Mouse (Mus musculus): Measurements from ENCODE around the gene Adgrg6. TPM values are rescaled to one million over a fixed set of nuclear protein-coding genes. Genes with fewer than 3 reads are reported as not detected.

Adgrg6 gene
- polyA plus RNA-seq, 1 experiment from 2014 or later = 6.7 TPM

DNA sequence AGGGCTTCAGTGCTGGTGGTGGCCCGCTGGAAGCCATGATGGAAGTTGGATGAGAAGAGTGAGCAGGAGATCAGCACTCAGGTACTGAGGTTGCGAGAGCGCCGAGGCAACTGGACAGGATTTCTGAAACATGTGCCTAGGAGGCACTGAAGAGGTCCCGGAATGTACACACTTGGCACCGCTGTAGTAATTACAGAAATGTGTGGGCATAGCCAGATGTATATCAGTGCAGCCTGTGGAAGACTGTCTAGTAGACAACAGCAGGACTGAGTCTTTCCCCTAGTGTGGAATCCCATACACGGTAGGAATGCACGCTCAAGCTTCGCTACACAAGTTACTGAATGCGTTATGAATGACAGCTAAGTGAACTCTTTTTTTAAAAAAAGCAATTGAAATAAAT, 86.1 kb downstream of the Adgrg6 start:
- WGBS = 95% methylated on average over 10 of the region's 10 CpGs

DNA sequence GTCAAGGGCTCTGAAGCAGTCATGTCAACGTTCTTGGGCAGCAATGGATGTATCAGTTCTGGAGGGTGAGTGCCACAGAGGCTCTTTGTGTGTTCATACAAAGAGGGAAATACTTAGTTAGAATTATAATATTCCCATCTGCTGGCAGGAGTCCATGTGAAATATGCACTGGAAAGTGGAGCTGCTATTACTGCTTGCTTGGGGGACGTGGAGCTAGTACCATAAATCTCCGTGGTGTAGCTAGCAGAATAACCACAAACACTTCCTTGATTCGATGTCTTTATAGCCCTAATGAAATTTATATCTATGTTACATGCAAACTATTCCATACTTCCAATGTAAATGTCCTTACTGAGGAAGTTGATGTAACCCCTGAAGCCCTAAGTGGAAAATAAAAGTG, 91.0 kb downstream of the Adgrg6 start:
- Histone ChIP-seq H3K27me3 (no peaks in the 10 kb centered on the region), H3K9me3 (no peaks in the 10 kb centered on the region), H3K9ac (no peak overlapping the region), H3K4me3 (no peak overlapping the region), H3K4me1 (no peaks in the 10 kb centered on the region), H3K36me3 (no peaks in the 10 kb centered on the region), H3K4me2 (replicated peaks) (no peak overlapping the region), H3K27ac (no peak overlapping the region)
- ATAC-seq (ENCODE audit: low FRiP score, low read depth) = peak; percentile 59; the same call in 1 of the 2 replicates
- WGBS = 33% methylated on average over 4 of the region's 4 CpGs

More for the DNA sequence above, 86.1 kb downstream of the Adgrg6 start:
- H3K27me3 ChIP-seq = no peaks in the 10 kb centered on the region
- no peak overlapping the region for H3K4me2 ChIP-seq (replicated peaks)
- H3K9ac ChIP-seq = no peak overlapping the region
- peaks cover 11% of the 10 kb centered on the region for H3K4me1 ChIP-seq
- no peak overlapping the region for H3K4me3 ChIP-seq
- no peaks in the 10 kb centered on the region for H3K36me3 ChIP-seq
- no peaks in the 10 kb centered on the region for H3K9me3 ChIP-seq
- no peak overlapping the region for H3K27ac ChIP-seq
- ATAC-seq (ENCODE audit: low FRiP score, low read depth) = no peak

DNA sequence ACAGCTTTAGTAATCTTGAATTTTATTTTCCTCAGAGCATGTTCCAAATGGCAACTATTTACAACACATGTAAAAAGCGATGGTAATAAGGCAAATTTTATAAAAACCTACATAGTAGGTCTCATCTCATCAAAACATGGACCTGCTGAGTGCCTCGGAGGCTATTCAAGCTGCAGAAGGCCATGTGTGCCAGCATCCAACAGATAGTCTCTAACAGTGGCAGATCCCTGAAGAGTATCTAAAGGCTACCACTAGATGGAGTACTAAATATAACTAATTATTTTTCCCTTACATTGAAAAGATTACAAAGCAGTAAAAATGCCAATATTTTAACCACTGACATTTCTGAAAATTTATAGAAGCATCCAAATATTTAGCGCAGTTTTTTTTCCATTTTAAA, 93.6 kb downstream of the Adgrg6 start:
- Histone ChIP-seq H3K9ac (no peak overlapping the region), H3K4me1 (no peaks in the 10 kb centered on the region), H3K4me2 (replicated peaks) (no peak overlapping the region), H3K4me3 (no peak overlapping the region), H3K27me3 (no peaks in the 10 kb centered on the region), H3K27ac (no peak overlapping the region), H3K9me3 (no peaks in the 10 kb centered on the region), H3K36me3 (no peaks in the 10 kb centered on the region)
- ATAC-seq (ENCODE audit: low FRiP score, low read depth) = no peak
- 27% methylated on average over 3 of the region's 3 CpGs for WGBS

DNA sequence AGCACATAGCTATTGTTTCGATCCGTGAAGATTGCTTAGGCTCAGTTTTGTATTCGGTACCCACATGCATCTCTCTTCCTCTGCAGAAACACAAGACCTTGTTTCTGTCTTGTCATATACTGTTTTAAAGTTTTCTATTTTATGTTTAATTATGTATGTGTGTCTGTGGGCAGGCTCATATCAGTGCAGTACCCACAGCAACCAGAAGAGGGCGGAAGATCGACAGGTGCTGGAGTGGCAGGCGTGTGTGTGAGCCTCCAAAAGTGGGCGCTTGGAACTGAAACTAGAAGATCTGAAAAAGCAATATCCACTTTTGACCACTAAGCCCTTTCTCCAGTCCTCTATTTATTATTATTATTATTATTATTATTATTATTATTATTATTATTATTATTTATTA, 95.4 kb downstream of the Adgrg6 start:
- H3K9ac ChIP-seq = no peak overlapping the region
- ATAC-seq (ENCODE audit: low FRiP score, low read depth) = no peak
- no peaks in the 10 kb centered on the region for H3K4me1 ChIP-seq
- no peaks in the 10 kb centered on the region for H3K27me3 ChIP-seq
- no peak overlapping the region for H3K4me2 ChIP-seq (replicated peaks)
- H3K27ac ChIP-seq = no peak overlapping the region
- H3K36me3 ChIP-seq = no peaks in the 10 kb centered on the region
- no peaks in the 10 kb centered on the region for H3K9me3 ChIP-seq
- H3K4me3 ChIP-seq = no peak overlapping the region
- 68% methylated on average over 7 of the region's 7 CpGs for WGBS

DNA sequence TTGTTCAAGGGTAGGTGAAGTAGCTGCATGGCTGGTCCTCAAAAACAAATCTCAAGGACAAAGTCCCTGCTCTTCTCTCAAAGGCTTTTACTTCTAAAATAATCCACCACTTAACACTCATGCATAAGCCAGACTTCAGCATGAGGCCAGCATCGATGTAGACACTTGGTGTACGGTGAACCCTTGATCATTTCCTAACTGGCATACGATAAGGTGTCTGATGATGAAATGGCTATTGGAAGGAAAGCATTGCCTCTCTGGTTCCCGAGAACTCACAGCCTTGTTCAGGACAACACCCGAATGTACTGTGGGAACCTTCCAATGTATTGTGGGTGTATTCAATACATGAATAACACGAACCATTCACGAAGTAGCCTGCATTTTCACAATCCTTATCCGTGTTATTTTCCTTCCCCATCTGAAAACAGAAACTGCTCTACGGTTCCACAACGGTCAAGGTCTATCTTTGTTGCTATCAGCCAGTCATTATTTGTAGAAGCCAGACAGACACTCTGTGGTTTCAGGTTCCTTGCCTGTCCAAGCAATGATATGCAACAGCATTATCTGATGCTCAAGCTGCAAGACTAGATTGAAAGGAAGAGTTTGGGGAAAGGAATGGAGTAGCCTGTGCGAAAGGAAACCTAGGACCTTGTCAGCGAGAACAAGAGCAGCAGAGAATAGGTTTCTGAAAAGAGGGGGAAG, 99.7 kb downstream of the Adgrg6 start:
- Histone ChIP-seq H3K4me3 (no peak overlapping the region), H3K27me3 (no peaks in the 10 kb centered on the region), H3K27ac (no peak overlapping the region), H3K9ac (no peak overlapping the region), H3K36me3 (no peaks in the 10 kb centered on the region), H3K4me1 (no peaks in the 10 kb centered on the region), H3K9me3 (no peaks in the 10 kb centered on the region), H3K4me2 (replicated peaks) (no peak overlapping the region)
- WGBS = 88% methylated on average over 12 of the region's 12 CpGs
- ATAC-seq (ENCODE audit: low FRiP score, low read depth) = no peak

DNA sequence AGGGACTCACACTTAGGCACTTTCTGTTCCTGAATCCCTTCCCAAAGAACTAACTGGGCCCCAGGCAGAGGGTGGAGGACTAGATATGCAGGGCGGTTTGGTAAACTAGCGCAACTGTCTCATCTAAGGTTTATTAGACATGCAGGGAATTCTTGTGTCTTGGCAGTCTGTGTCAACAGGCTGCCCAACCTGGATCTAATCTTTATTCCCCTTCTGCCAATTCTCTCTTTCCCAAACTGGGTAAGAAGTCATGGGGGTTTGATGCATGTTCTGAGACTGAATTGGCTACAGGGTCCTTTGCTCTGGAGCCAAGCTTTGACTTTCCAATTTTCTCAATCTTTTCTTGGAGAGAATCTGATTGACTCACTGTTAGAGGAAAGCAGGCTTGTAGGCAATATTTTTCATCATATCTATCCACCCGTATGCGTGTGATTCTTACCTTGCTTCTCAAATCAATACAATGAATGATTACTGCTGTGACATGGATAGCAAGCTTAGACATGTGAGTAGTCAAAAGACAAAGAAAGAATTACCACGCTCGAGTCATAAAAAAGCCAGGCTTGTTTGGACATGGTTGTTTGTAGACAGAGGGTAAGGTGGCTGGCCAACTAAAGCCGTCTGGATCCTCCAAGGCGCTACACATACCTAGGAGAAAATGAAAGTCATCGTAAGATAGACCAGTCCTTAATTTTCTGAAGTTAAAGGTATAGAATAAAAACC, 104.4 kb downstream of the Adgrg6 start:
- no peak for ATAC-seq (ENCODE audit: low FRiP score, low read depth)
- no peaks in the 10 kb centered on the region for H3K4me1 ChIP-seq
- H3K9ac ChIP-seq = no peak overlapping the region
- H3K27ac ChIP-seq = no peak overlapping the region
- no peaks in the 10 kb centered on the region for H3K27me3 ChIP-seq
- no peak overlapping the region for H3K4me2 ChIP-seq (replicated peaks)
- H3K4me3 ChIP-seq = no peak overlapping the region
- no peaks in the 10 kb centered on the region for H3K9me3 ChIP-seq
- no peaks in the 10 kb centered on the region for H3K36me3 ChIP-seq
- WGBS = 85% methylated on average over 9 of the region's 9 CpGs

DNA sequence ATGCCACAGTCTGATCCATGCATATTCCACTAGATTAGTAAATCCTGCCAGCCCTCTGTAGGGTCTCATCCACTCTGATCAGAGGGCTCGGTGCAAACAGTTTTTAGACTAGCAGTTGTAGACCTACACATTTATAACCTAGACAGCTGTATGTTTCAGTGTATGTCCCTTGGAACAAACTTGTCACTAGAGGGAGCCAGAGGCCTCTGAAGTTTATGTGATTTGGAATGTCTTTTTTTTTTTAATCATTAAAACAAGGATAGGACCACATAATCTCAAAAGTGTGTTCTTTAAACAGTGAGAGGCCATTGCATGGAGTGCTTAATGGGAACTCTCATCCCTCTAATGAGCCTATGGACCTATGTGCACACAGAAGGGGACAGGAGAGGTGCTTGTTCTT, 141.4 kb downstream of the Adgrg6 start:
- H3K27me3 ChIP-seq = no peaks in the 10 kb centered on the region
- no peak overlapping the region for H3K9ac ChIP-seq
- H3K4me3 ChIP-seq = no peak overlapping the region
- 80% methylated on average over 1 of the region's 1 CpGs for WGBS
- ATAC-seq (ENCODE audit: low FRiP score, low read depth) = no peak
- H3K27ac ChIP-seq = no peak overlapping the region
- H3K4me2 ChIP-seq (replicated peaks) = no peak overlapping the region
- H3K4me1 ChIP-seq = no peaks in the 10 kb centered on the region
- H3K36me3 ChIP-seq = peaks cover 17% of the 10 kb centered on the region
- peaks cover 14% of the 10 kb centered on the region for H3K9me3 ChIP-seq

DNA sequence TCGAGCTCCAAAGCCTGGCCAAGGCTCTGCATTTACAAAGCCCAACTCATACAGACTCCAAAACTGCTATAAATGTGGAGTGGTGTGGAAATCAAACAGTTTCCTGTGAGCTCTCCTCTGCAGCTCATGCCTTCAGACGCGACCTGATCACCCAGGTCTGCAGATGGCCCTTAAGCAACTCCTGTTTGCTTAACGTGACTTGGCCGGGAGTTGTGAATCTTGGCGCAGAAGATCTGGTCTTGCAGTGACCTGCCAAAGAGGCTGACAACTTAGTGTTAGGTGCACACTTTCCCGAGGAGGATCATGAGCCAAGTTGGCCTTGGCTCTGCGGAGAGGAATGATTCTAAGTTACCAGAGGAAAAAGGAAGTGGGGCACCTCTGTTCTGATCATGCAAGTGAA, 143.7 kb downstream of the Adgrg6 start:
- no peak for ATAC-seq (ENCODE audit: low FRiP score, low read depth)
- H3K4me3 ChIP-seq = no peak overlapping the region
- no peaks in the 10 kb centered on the region for H3K4me1 ChIP-seq
- H3K36me3 ChIP-seq = peaks cover 4% of the 10 kb centered on the region; the same call in 1 of the 2 replicates
- H3K4me2 ChIP-seq (replicated peaks) = no peak overlapping the region
- peaks cover 5% of the 10 kb centered on the region for H3K9me3 ChIP-seq
- no peak overlapping the region for H3K27ac ChIP-seq
- WGBS = 69% methylated on average over 8 of the region's 8 CpGs
- H3K27me3 ChIP-seq = no peaks in the 10 kb centered on the region
- H3K9ac ChIP-seq = no peak overlapping the region

DNA sequence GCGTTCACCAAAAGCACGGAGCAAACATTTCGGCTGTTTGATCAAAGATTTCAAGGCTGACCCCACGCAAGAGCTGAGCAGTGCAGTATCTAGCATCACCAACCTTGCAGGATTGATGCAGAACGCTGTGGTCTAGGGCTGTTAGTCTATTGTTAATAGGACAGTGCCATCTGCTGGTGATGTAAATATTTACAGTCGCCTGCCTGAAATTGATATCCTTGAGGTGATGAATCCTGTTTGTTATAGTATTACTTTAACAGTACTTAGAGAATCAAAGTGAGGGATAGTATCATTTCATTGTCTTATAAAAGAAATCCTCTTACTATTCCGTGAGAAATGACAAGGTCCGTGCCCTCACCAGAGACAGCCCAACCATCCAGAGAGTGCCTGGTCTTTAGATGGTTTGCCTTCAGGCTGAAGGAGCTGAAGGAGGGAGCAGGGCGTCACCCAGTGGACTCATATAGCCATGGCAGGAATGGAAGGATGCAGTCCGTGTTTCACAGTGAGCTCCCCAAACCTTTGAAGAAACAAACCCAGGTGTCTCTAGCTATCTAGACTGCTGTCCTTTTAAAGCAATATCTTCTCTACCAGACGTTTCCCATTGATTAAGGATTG, 154.3 kb downstream of the Adgrg6 start:
- Histone ChIP-seq H3K9ac (no peak overlapping the region), H3K4me3 (no peak overlapping the region), H3K9me3 (no peaks in the 10 kb centered on the region), H3K27ac (no peak overlapping the region), H3K36me3 (no peaks in the 10 kb centered on the region), H3K27me3 (peaks cover 5% of the 10 kb centered on the region; the same call in 1 of the 2 replicates), H3K4me1 (no peaks in the 10 kb centered on the region), H3K4me2 (replicated peaks) (no peak overlapping the region)
- WGBS = 16% methylated on average over 11 of the region's 11 CpGs
- ATAC-seq (ENCODE audit: low FRiP score, low read depth) = peak; percentile 78

DNA sequence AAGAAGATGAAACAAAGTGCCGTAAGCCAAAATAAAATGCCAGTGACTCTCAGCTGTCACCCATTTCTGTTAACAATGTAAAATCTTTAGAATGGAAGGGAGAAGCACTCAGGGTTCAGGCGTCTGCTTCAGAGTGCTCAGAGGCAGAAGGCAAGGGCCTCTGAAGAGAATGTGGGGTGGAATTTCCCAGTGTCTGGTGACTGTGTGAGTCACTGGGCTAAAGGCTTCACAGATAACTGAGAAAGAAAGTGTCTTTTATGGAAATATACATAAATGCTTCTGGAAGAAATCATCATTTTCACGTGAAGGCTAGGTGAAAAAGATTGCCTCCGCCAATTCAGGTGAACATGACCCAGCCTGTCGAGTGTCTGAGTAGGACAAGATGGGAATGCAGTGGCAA, 159.9 kb downstream of the Adgrg6 start:
- WGBS = 82% methylated on average over 5 of the region's 5 CpGs
- H3K36me3 ChIP-seq = no peaks in the 10 kb centered on the region

DNA sequence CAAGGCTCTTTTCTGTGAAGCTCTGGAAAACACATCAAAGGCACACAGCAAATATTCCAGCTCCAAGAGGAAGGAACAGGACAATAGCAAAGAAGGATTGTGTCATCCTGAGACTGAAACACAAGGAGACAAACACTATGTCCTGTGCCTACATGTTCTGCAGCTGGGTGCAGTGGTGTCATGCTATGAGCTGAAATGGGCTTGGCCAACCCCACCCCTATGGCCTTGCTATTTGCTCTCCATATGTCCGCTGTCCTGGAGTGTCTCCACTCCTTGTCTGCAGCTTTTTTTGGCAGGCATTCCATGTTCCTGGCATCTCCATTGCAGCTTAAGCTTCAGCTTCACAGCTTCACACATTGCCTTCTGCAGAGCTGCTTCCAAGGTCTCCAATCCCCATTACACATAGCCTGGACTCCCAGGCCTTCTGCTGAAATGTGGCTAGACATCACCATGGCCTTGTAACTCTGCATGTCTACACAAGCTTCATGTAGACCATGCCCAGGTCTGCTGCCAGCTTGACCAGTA, 180.3 kb downstream of the Adgrg6 start:
- Histone ChIP-seq H3K4me2 (replicated peaks) (no peak overlapping the region), H3K36me3 (no peaks in the 10 kb centered on the region), H3K4me1 (no peaks in the 10 kb centered on the region), H3K27me3 (no peaks in the 10 kb centered on the region), H3K4me3 (no peak overlapping the region), H3K9me3 (no peaks in the 10 kb centered on the region), H3K27ac (no peak overlapping the region), H3K9ac (no peak overlapping the region)
- WGBS = 81% methylated on average over 1 of the region's 1 CpGs
- ATAC-seq (ENCODE audit: low FRiP score, low read depth) = peak; percentile 28; the same call in 1 of the 2 replicates

More for the DNA sequence above, 159.9 kb downstream of the Adgrg6 start:
- Histone ChIP-seq H3K27me3 (peaks cover 5% of the 10 kb centered on the region; the same call in 1 of the 2 replicates), H3K27ac (no peak overlapping the region), H3K9ac (no peak overlapping the region), H3K9me3 (no peaks in the 10 kb centered on the region), H3K4me3 (no peak overlapping the region), H3K4me2 (replicated peaks) (no peak overlapping the region), H3K4me1 (no peaks in the 10 kb centered on the region)
- ATAC-seq (ENCODE audit: low FRiP score, low read depth) = no peak

DNA sequence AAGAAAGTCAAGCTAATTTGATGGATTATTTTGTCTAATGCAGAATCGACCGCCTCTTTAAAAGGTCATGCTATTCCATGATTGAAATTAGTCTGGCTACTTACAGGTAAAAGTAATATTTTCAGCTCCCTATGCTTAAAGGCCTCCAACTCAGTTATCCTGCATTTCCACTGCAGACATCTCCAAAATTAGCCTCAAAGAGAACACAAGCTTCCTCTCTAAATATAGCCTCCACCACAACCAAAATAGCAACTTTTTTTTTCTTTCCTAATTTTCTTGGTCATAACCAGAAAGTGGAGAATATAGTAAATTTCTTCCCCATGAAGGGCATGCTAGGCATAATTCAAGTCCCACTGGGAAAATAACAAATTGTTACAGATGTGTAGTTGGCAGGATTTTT, 182.2 kb downstream of the Adgrg6 start:
- no peaks in the 10 kb centered on the region for H3K27me3 ChIP-seq
- H3K27ac ChIP-seq = no peak overlapping the region
- H3K9me3 ChIP-seq = no peaks in the 10 kb centered on the region
- ATAC-seq (ENCODE audit: low FRiP score, low read depth) = no peak
- no peaks in the 10 kb centered on the region for H3K4me1 ChIP-seq
- H3K36me3 ChIP-seq = no peaks in the 10 kb centered on the region
- no peak overlapping the region for H3K4me3 ChIP-seq
- H3K4me2 ChIP-seq (replicated peaks) = no peak overlapping the region
- 91% methylated on average over 2 of the region's 2 CpGs for WGBS
- H3K9ac ChIP-seq = no peak overlapping the region
